Mouse (Mus musculus) mesoderm, embryonic 11.5 days (tissue): ENCODE data around the gene Fbxo27.
A peak's percentile ranks its signal among the peaks of the same experiment; 100 is the strongest.

Experiments
- DNase-seq: peaks from one replicate; pipeline ENCODE4 v3.0.0-alpha.2; 2012; ENCODE audit warnings: low read depth, low spot score

Gene Fbxo27

DNA sequence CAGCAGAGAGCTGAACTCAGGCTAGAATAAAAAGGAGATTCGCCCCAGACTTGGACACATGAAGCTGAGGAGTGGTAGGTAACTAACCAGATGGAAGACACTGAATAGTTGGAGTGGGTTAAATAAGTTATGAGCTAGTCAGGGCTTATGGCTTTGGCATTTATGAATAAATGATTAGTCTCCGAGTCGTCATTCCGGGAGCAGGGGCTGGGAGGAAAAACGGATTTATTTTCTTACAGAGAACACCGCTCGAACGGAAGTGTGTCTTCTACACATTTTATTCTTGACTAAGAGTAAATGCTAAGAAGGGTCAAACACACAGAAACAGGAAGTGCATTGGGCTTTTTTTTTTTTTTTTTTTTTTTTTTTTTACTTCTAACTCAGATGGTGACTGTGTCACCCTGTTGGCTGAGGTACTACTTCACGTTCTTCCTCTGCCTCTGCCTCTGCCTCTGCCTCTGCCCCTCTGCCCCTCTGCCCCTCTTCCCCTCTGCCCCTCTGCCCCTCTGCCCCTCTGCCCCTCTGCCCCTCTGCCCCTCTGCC, 10.0 kb downstream of the Fbxo27 start:
- no peak for DNase-seq

- DNase-seq: no peak
These were observed 16.8 kb downstream of the Fbxo27 start for GRCm38 (mm10) chr7:28709454-28709853.

- DNase-seq: no peak
These were observed 18.3 kb downstream of the Fbxo27 start for GRCm38 (mm10) chr7:28710962-28711361.

GRCm38 (mm10) chr7:28714667-28715066, 22.0 kb downstream of the Fbxo27 start:
- no peak for DNase-seq

GRCm38 (mm10) chr7:28715598-28715997, 22.9 kb downstream of the Fbxo27 start:
- DNase-seq: no peak

GRCm38 (mm10) chr7:28716590-28717281, 24.1 kb downstream of the Fbxo27 start, which contains the start of gene Fbxo17:
TSS of gene Fbxo17 (plus strand) at chr7:28716804.
- peak; percentile 75 for DNase-seq

GRCm38 (mm10) chr7:28717726-28718125, 25.1 kb downstream of the Fbxo27 start:
- no peak for DNase-seq

DNA sequence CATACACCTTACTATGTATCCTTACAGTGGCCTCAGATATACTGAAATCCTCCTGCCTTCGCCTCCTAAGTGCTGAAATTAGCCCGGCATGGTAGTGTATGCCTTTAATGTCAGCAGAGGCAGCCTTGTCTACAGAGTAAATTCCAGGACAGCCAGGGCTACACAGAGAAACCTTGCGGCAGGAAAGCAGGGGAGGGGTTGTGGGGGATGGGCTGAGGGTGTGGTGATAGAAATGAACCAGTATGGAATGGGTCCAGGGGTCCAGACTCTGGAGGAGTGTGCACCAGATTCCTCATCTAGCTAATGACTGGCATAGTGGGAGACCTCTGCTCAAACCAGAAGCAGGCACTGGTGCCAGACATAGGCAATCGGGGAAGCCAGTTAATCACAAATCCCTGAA, 26.5 kb downstream of the Fbxo27 start:
- DNase-seq: no peak

- DNase-seq: no peak
These were observed 27.0 kb downstream of the Fbxo27 start for GRCm38 (mm10) chr7:28719650-28720049.

GRCm38 (mm10) chr7:28720753-28721537, 28.3 kb downstream of the Fbxo27 start:
- DNase-seq: peak; percentile 48

- DNase-seq: no peak
These were observed 29.4 kb downstream of the Fbxo27 start for GRCm38 (mm10) chr7:28722079-28722478.

DNA sequence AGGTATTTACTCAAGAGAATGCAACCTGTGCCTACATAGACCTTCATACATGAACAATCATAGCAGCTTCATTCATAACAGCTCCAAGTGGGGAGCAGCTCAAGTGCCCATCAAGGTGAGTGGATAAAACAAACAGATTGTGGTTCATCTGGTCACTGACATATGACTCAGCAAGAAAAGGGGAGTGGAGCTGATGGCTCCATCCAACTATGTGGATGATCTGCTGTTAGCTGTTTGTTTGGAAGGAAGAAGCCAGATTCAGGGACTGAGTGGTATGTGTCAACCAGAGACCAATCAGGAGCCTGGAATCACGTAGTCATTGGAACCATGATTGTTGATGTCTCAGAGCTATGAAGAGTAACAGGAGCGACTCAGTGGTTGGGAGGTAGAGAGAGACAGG, 32.0 kb downstream of the Fbxo27 start:
- no peak for DNase-seq

DNA sequence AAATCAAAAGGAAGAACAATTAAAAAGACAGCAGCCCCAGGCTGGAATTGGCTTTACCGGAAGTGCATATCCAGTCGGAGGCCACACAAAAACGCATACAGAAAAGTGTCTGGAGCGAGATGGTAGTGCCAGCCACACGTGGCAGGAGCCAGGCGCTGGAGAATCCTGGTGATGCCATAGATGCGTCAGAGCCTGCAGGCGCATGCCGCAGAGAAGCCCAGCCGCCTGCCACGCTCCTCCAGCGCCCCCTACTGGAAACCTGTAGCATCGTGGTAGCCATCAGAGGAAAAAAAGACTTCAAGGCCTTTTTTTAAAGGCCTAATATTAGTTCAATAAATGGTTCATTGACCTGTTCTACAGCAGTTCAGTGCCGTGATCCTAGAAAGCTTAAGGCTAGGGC, 34.0 kb downstream of the Fbxo27 start:
- DNase-seq: peak; percentile 86

GRCm38 (mm10) chr7:28727649-28728340, 35.1 kb downstream of the Fbxo27 start:
- DNase-seq: no peak

DNA sequence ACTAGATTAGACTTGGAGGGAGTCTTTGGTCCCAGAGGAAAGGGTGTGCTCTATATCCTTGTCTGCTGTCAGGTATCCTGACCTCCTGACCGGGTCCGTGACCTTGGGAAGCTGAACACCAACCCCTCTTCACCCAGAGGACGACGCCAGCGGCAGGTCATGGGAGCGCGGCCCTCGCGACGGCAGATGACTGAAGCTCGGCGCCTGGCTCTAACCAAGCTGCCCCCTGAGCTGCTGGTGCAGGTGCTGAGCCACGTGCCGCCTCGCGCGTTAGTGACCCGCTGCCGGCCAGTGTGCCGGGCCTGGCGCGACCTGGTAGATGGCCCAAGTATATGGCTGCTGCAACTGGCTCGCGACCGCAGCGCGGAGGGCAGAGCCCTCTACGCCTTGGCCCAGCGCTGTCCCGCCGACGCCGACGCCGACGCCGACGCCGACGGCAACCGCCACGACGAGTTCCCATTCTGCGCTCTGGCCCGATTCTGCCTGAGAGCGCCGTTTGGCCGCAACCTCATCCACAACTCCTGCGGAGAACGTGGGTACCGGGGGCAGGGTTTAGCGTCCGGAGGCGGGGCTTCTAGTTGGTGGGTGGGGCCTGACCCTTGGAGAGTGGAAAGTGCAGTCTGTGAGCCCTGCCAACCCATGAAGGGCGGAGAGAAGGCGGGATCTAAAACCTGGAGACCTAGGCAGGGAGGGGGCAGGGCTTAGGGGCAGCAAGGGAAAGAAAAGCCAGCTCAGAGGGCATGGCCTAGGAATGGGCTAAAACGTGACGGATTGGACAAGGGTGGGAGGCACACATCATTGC, 39.9 kb downstream of the Fbxo27 start:
- peak; percentile 86 for DNase-seq

- DNase-seq: no peak
These were observed 40.6 kb downstream of the Fbxo27 start for GRCm38 (mm10) chr7:28733211-28733610.

DNA sequence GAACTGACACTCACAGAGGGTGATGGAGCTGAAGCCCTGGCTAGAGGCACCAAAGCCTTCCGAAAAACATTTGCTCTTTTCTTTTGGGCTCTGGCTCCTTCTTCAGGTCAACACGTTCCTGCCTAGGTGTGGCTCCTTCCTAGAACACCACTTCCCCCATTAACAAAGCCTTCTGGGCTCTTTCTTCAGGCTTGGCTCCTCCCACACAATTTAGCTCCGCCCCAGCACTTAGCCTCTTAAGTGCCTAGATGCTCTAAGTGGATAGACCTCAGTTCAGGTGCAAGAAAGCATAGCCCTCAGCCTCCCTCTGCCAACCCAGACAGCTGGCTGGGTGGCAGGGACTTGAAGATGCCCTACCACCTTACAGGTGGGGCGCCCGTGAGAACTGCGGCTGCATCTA, 43.1 kb downstream of the Fbxo27 start:
- no peak for DNase-seq

- no peak for DNase-seq
These were observed 47.2 kb downstream of the Fbxo27 start for GRCm38 (mm10) chr7:28739829-28740228.

- no peak for DNase-seq
These were observed 48.3 kb downstream of the Fbxo27 start for GRCm38 (mm10) chr7:28740949-28741348.

DNA sequence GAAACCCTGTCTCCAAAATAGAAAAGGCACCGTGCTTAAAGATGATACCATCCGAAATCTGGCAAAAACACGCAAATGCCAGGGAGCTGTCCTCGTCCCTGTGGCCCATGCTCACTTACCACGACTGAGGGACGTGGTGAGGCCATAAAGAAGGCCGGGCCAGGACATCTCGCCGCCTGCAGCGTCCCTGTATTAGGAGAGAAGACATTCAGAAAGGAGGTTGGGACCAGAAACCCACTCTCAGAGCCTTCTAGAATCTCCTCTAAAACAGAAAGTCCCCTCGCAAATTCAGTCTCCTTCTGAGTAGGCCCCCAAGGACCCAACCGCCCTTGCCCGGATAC, 48.7 kb downstream of the Fbxo27 start:
- DNase-seq: no peak

DNA sequence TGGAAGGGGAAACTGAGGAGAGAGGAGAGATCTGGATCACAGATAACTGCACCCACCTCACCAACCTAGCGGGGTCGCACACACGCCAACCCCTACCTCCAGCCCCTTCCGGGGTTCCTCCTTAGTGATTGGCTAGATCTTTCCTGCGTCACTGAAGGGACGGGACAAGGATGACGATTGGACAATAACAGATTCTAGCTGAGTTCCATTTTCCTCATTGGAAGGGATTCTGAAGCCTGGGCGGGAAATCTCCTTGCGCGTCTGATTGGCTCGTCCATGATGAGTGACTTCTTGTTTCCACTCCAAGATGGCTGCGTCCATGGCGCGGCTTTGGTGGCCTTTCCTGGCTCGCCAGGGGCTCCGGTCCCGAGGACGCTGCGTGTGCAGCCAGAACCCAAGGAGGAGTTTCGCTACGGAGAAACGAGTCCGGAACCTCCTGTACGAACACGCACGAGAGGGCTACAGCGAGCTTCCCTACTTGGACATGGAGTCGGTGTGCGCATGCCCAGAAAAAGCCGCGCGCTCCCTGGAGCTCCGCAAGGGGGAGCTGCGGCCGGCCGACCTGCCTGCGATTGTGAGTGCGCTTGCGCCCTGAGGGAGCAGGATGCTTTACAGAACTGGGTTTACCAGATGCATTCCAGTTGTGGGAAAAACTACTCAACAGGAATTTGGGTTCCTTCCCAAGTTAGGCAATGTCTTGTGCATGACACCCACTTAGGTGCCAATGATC, 49.2 kb downstream of the Fbxo27 start, which contains the start of the genes Mrps12 and Sars2:
Gene Mrps12 (minus strand): TSS at position 112 of the 730 bp plus-strand sequence.
Gene Sars2 (plus strand): TSS at position 284 of the 730 bp plus-strand sequence.
- peak; percentile 98 for DNase-seq
